Mouse (Mus musculus) testis, adult 2 months (tissue): Measurements from ENCODE around the gene Cdh26.

Source experiments
- CTCF ChIP-seq: fragments of 200-500 bp; IDR thresholded peaks from 2 replicates; pipeline ENCODE4 v1.5.1; 2012; ENCODE audit warnings: low read depth, mild to moderate bottlenecking, inconsistent platforms, low read length, moderate library complexity; ENCODE audit not compliant: control insufficient read depth, insufficient read depth, insufficient replicate concordance
- POLR2A ChIP-seq: fragments of 200-500 bp; IDR thresholded peaks from 2 replicates; pipeline ENCODE4 v1.6.1; 2012; ENCODE audit warnings: low read depth, mild to moderate bottlenecking, inconsistent platforms, low read length, moderate library complexity; ENCODE audit not compliant: control insufficient read depth

DNA sequence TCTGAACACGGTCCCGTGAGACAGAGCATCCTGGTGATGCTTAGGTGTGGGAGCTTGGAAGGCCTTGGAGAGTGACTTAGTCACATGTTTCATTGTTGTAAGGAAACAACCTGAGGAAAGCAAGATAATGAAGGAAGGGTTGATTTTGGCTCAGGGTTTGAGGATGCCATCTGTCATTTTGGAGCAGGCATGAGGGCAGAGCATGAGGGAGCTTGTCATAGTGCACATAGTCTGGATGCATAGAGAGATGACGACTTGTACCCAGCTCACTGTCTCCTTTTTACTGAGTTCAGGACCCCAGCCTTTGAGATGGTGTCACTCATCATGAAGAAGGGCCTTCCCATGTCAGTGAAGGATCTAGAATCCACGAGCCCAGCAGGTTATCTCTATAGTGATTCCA is 89.0 kb downstream of the Cdh26 start:
- TF ChIP-seq CTCF (no peak), POLR2A (no peak)
